Mouse (Mus musculus): ENCODE data around the gene Gphb5. TPM values are rescaled to one million over a fixed set of nuclear protein-coding genes. Genes with fewer than 3 reads are reported as not detected.

Gphb5 gene
- polyA plus RNA-seq, 1 experiment: 0.19 TPM

- H3K27ac ChIP-seq (ENCODE audit: control insufficient read depth, insufficient read depth, low read length): no peak overlapping the region
- H3K4me3 ChIP-seq (ENCODE audit: control insufficient read depth, insufficient read depth, low read length): no peak overlapping the region
- H3K27me3 ChIP-seq (ENCODE audit: control insufficient read depth, insufficient read depth, low read length): no peaks in the 10 kb centered on the region
- TF ChIP-seq CTCF (IDR thresholded peaks at IDR 0.05; ENCODE audit: borderline replicate concordance, control insufficient read depth, extremely low read depth, insufficient read depth, low read length, poor library complexity) (no peak), POLR2A (IDR thresholded peaks at IDR 0.05; ENCODE audit: control insufficient read depth, extremely low read depth, insufficient read depth, low read length, poor library complexity) (no peak)
- H3K36me3 ChIP-seq (ENCODE audit: control insufficient read depth, insufficient read depth, low read length): no peaks in the 10 kb centered on the region
- DNase-seq: no peak
- H3K4me1 ChIP-seq (replicated peaks; ENCODE audit: control insufficient read depth, insufficient read depth, low read length): no peaks in the 10 kb centered on the region
- WGBS: 100% methylated on average over 1 of the region's 1 CpGs
Measured at GRCm38 (mm10) chr12:75429685-75430396, 13.3 kb upstream of the Gphb5 start.

- 93% methylated on average over 6 of the region's 6 CpGs for WGBS
- Histone ChIP-seq H3K4me1 (replicated peaks; ENCODE audit: control insufficient read depth, insufficient read depth, low read length) (no peaks in the 10 kb centered on the region), H3K27ac (ENCODE audit: control insufficient read depth, insufficient read depth, low read length) (no peak overlapping the region), H3K36me3 (ENCODE audit: control insufficient read depth, insufficient read depth, low read length) (no peaks in the 10 kb centered on the region), H3K4me3 (ENCODE audit: control insufficient read depth, insufficient read depth, low read length) (no peak overlapping the region), H3K27me3 (ENCODE audit: control insufficient read depth, insufficient read depth, low read length) (no peaks in the 10 kb centered on the region)
- no peak for TF ChIP-seq CTCF (IDR thresholded peaks at IDR 0.05; ENCODE audit: borderline replicate concordance, control insufficient read depth, extremely low read depth, insufficient read depth, low read length, poor library complexity)
- no peak for TF ChIP-seq POLR2A (IDR thresholded peaks at IDR 0.05; ENCODE audit: control insufficient read depth, extremely low read depth, insufficient read depth, low read length, poor library complexity)
- no peak for DNase-seq
Measured at GRCm38 (mm10) chr12:75428719-75429118, 12.1 kb upstream of the Gphb5 start.

- no peak overlapping the region for H3K27ac ChIP-seq (ENCODE audit: control insufficient read depth, insufficient read depth, low read length)
- H3K36me3 ChIP-seq (ENCODE audit: control insufficient read depth, insufficient read depth, low read length): no peaks in the 10 kb centered on the region
- H3K4me1 ChIP-seq (replicated peaks; ENCODE audit: control insufficient read depth, insufficient read depth, low read length): peaks cover 6% of the 10 kb centered on the region
- H3K4me3 ChIP-seq (ENCODE audit: control insufficient read depth, insufficient read depth, low read length): no peak overlapping the region
- DNase-seq: no peak
- WGBS: 87% methylated on average over 7 of the region's 7 CpGs
- H3K27me3 ChIP-seq (ENCODE audit: control insufficient read depth, insufficient read depth, low read length): no peaks in the 10 kb centered on the region
- TF ChIP-seq POLR2A (IDR thresholded peaks at IDR 0.05; ENCODE audit: control insufficient read depth, extremely low read depth, insufficient read depth, low read length, poor library complexity) (no peak), CTCF (IDR thresholded peaks at IDR 0.05; ENCODE audit: borderline replicate concordance, control insufficient read depth, extremely low read depth, insufficient read depth, low read length, poor library complexity) (no peak)
Measured at GRCm38 (mm10) chr12:75425882-75426281, 9.3 kb upstream of the Gphb5 start.

- Histone ChIP-seq H3K27ac (ENCODE audit: control insufficient read depth, insufficient read depth, low read length) (no peak overlapping the region), H3K4me3 (ENCODE audit: control insufficient read depth, insufficient read depth, low read length) (no peak overlapping the region), H3K27me3 (ENCODE audit: control insufficient read depth, insufficient read depth, low read length) (no peaks in the 10 kb centered on the region), H3K36me3 (ENCODE audit: control insufficient read depth, insufficient read depth, low read length) (no peaks in the 10 kb centered on the region), H3K4me1 (replicated peaks; ENCODE audit: control insufficient read depth, insufficient read depth, low read length) (peaks cover 6% of the 10 kb centered on the region)
- no peak for DNase-seq
- TF ChIP-seq POLR2A (IDR thresholded peaks at IDR 0.05; ENCODE audit: control insufficient read depth, extremely low read depth, insufficient read depth, low read length, poor library complexity): no peak
- TF ChIP-seq CTCF (IDR thresholded peaks at IDR 0.05; ENCODE audit: borderline replicate concordance, control insufficient read depth, extremely low read depth, insufficient read depth, low read length, poor library complexity): no peak
- WGBS: 92% methylated on average over 4 of the region's 4 CpGs
Measured at GRCm38 (mm10) chr12:75424817-75425216, 8.2 kb upstream of the Gphb5 start.

GRCm38 (mm10) chr12:75424359-75424758 lies 7.8 kb upstream of the Gphb5 start:
- no peak for DNase-seq
- H3K27ac ChIP-seq (ENCODE audit: control insufficient read depth, insufficient read depth, low read length): no peak overlapping the region
- WGBS: 88% methylated on average over 7 of the region's 7 CpGs
- no peaks in the 10 kb centered on the region for H3K36me3 ChIP-seq (ENCODE audit: control insufficient read depth, insufficient read depth, low read length)
- TF ChIP-seq CTCF (IDR thresholded peaks at IDR 0.05; ENCODE audit: borderline replicate concordance, control insufficient read depth, extremely low read depth, insufficient read depth, low read length, poor library complexity) (no peak), POLR2A (IDR thresholded peaks at IDR 0.05; ENCODE audit: control insufficient read depth, extremely low read depth, insufficient read depth, low read length, poor library complexity) (no peak)
- H3K4me1 ChIP-seq (replicated peaks; ENCODE audit: control insufficient read depth, insufficient read depth, low read length): peaks cover 6% of the 10 kb centered on the region
- H3K27me3 ChIP-seq (ENCODE audit: control insufficient read depth, insufficient read depth, low read length): no peaks in the 10 kb centered on the region
- no peak overlapping the region for H3K4me3 ChIP-seq (ENCODE audit: control insufficient read depth, insufficient read depth, low read length)

GRCm38 (mm10) chr12:75414991-75415390 lies 1.6 kb downstream of the Gphb5 start:
- no peaks in the 10 kb centered on the region for H3K27me3 ChIP-seq (ENCODE audit: control insufficient read depth, insufficient read depth, low read length)
- H3K4me3 ChIP-seq (ENCODE audit: control insufficient read depth, insufficient read depth, low read length): no peak overlapping the region
- H3K27ac ChIP-seq (ENCODE audit: control insufficient read depth, insufficient read depth, low read length): no peak overlapping the region
- 37% methylated on average over 6 of the region's 6 CpGs for WGBS
- no peaks in the 10 kb centered on the region for H3K36me3 ChIP-seq (ENCODE audit: control insufficient read depth, insufficient read depth, low read length)
- TF ChIP-seq POLR2A (IDR thresholded peaks at IDR 0.05; ENCODE audit: control insufficient read depth, extremely low read depth, insufficient read depth, low read length, poor library complexity) (no peak), CTCF (IDR thresholded peaks at IDR 0.05; ENCODE audit: borderline replicate concordance, control insufficient read depth, extremely low read depth, insufficient read depth, low read length, poor library complexity) (no peak)
- H3K4me1 ChIP-seq (replicated peaks; ENCODE audit: control insufficient read depth, insufficient read depth, low read length): peaks cover 30% of the 10 kb centered on the region
- peak; percentile 24 for DNase-seq

Measured in thymus, adult 2 months (tissue).